Mouse (Mus musculus): Measurements from ENCODE around the gene Nadsyn1. TPM values are rescaled to one million over a fixed set of nuclear protein-coding genes. Genes with fewer than 3 reads are reported as not detected.

The Nadsyn1 gene
- polyA plus RNA-seq, 1 experiment from 2014 or later = 9.4 TPM

- no peak overlapping the region for H3K4me2 ChIP-seq (ENCODE audit: low read length)
- no peak overlapping the region for H3K9ac ChIP-seq (ENCODE audit: low read depth, low read length)
- no peaks in the 10 kb centered on the region for H3K4me1 ChIP-seq (replicated peaks; ENCODE audit: insufficient read depth, low read length)
- no peak for ATAC-seq (replicated peaks; ENCODE audit: low FRiP score, low read depth)
- no peak for TF ChIP-seq CTCF (IDR thresholded peaks at IDR 0.05; ENCODE audit: low read depth)
- no peak for DNase-seq (ENCODE audit: low spot score)
- H3K27ac ChIP-seq = no peak overlapping the region
- 77% methylated on average over 1 of the region's 1 CpGs for WGBS
- H3K9me3 ChIP-seq (replicated peaks; ENCODE audit: low read length) = no peaks in the 10 kb centered on the region
- H3K4me3 ChIP-seq (replicated peaks; ENCODE audit: low read depth, low read length) = no peak overlapping the region
- H3K27me3 ChIP-seq (ENCODE audit: insufficient read depth, low read length) = no peaks in the 10 kb centered on the region
- no peaks in the 10 kb centered on the region for H3K36me3 ChIP-seq (ENCODE audit: insufficient read depth, low read length)
These were observed 71.3 kb downstream of the Nadsyn1 start for GRCm38 (mm10) chr7:143751380-143751779.

DNA sequence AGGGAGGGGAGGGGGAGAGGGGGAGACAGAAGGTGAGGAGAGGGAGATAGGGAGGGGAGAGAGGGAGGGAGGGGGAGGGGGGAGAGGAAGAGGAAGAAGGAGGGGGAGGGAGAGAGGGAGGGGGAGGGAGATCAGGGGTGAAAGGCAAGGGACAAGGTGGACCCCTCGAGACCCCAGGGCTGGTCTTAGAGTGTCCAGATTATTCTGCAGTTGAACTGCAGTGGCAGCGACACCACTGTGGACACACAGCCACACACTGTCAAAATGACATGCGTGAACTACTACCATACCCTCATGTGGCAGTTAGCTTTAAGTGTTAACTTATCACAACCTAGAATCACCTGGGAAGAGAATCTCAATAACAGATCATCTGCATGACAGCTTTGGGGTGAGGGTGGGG is 73.6 kb downstream of the Nadsyn1 start:
- H3K4me3 ChIP-seq (replicated peaks; ENCODE audit: low read depth, low read length) = no peak overlapping the region
- no peaks in the 10 kb centered on the region for H3K36me3 ChIP-seq (ENCODE audit: insufficient read depth, low read length)
- no peaks in the 10 kb centered on the region for H3K9me3 ChIP-seq (replicated peaks; ENCODE audit: low read length)
- no peaks in the 10 kb centered on the region for H3K4me1 ChIP-seq (replicated peaks; ENCODE audit: insufficient read depth, low read length)
- no peak for TF ChIP-seq CTCF (IDR thresholded peaks at IDR 0.05; ENCODE audit: low read depth)
- DNase-seq (ENCODE audit: low spot score) (no peak), ATAC-seq (replicated peaks; ENCODE audit: low FRiP score, low read depth) (no peak)
- 78% methylated on average over 3 of the region's 3 CpGs for WGBS
- H3K27me3 ChIP-seq (ENCODE audit: insufficient read depth, low read length) = no peaks in the 10 kb centered on the region
- H3K4me2 ChIP-seq (ENCODE audit: low read length) = no peak overlapping the region
- H3K27ac ChIP-seq = no peak overlapping the region
- no peak overlapping the region for H3K9ac ChIP-seq (ENCODE audit: low read depth, low read length)

GRCm38 (mm10) chr7:143748041-143748868 is 74.4 kb downstream of the Nadsyn1 start:
- DNase-seq (ENCODE audit: low spot score) = peak; percentile 98
- H3K27me3 ChIP-seq (ENCODE audit: insufficient read depth, low read length) = no peaks in the 10 kb centered on the region
- whole genome bisulfite sequencing = 3% methylated on average over 16 of the region's 16 CpGs
- no peaks in the 10 kb centered on the region for H3K4me1 ChIP-seq (replicated peaks; ENCODE audit: insufficient read depth, low read length)
- H3K9ac ChIP-seq (ENCODE audit: low read depth, low read length) = no peak overlapping the region
- peak; percentile 83 for ATAC-seq (replicated peaks; ENCODE audit: low FRiP score, low read depth)
- H3K36me3 ChIP-seq (ENCODE audit: insufficient read depth, low read length) = no peaks in the 10 kb centered on the region
- no peak overlapping the region for H3K27ac ChIP-seq
- TF ChIP-seq CTCF (IDR thresholded peaks at IDR 0.05; ENCODE audit: low read depth) = peak; percentile 89
- peak overlapping the region; percentile 46 for H3K4me2 ChIP-seq (ENCODE audit: low read length)
- H3K4me3 ChIP-seq (replicated peaks; ENCODE audit: low read depth, low read length) = no peak overlapping the region
- H3K9me3 ChIP-seq (replicated peaks; ENCODE audit: low read length) = no peaks in the 10 kb centered on the region

Small RNA genes within 50 kb of the gene (microRNA-seq; reads per million reads assigned to microRNA genes)
- gene Gm22064 = not detected

Other genes with a start within 250 kb of the Nadsyn1 start
- gene Cars, start 222.8 kb downstream of the Nadsyn1 start, polyA plus RNA-seq (2015; fragmentation: Nextera tagmentation; extraction: Ambion mirVana) = 34.7 and 42.2 TPM in 2 replicates
- gene Tnfrsf26, start 194.1 kb downstream of the Nadsyn1 start, polyA plus RNA-seq (2015; fragmentation: Nextera tagmentation; extraction: Ambion mirVana) = 1.1 and 1.2 TPM in 2 replicates
- gene Tnfrsf22, start 173.2 kb downstream of the Nadsyn1 start, polyA plus RNA-seq (2015; fragmentation: Nextera tagmentation; extraction: Ambion mirVana) = 9.6 and 11.1 TPM in 2 replicates
- 1.9 and 2.2 TPM in 2 replicates for gene Tnfrsf23, start 137.0 kb downstream of the Nadsyn1 start, polyA plus RNA-seq (2015; fragmentation: Nextera tagmentation; extraction: Ambion mirVana)
- gene Osbpl5, start 65.9 kb downstream of the Nadsyn1 start, polyA plus RNA-seq (2015; fragmentation: Nextera tagmentation; extraction: Ambion mirVana) = 29.0 and 30.4 TPM in 2 replicates
- not detected in 2 replicates for gene Mrgprg, start 55.9 kb downstream of the Nadsyn1 start, polyA plus RNA-seq (2015; fragmentation: Nextera tagmentation; extraction: Ambion mirVana)
- 1.2 TPM in 2 replicates for gene Mrgpre, start 38.3 kb downstream of the Nadsyn1 start, polyA plus RNA-seq (2015; fragmentation: Nextera tagmentation; extraction: Ambion mirVana)
- 28.8 and 30.4 TPM in 2 replicates for gene Dhcr7, start 296 bp upstream of the Nadsyn1 start, polyA plus RNA-seq (2015; fragmentation: Nextera tagmentation; extraction: Ambion mirVana)
- not detected in 2 replicates for gene Gm498, start 44.0 kb upstream of the Nadsyn1 start, polyA plus RNA-seq (2015; fragmentation: Nextera tagmentation; extraction: Ambion mirVana)
- 2.6 and 3.0 TPM in 2 replicates for gene Shank2, start 179.1 kb upstream of the Nadsyn1 start, polyA plus RNA-seq (2015; fragmentation: Nextera tagmentation; extraction: Ambion mirVana)